Mouse (Mus musculus) hindbrain, embryonic 13.5 days (tissue): Measurements from ENCODE around the gene Cacna1c. TPM values are rescaled to one million over a fixed set of nuclear protein-coding genes. Genes with fewer than 3 reads are reported as not detected.

ENCODE experiments used
- ATAC-seq: fragments of 200-750 bp; cut with Nextera tagmentation; 2 replicates; pipeline ENCODE4 v1.8.0; 2017; ENCODE audit warnings: moderate TSS enrichment; ENCODE audit not compliant: low FRiP score
- H3K27ac ChIP-seq: fragments of 300-500 bp; sonication (generic); 2 replicates; pipeline ENCODE4 v1.5.1; 2015; ENCODE audit warnings: inconsistent platforms, mild to moderate bottlenecking, moderate library complexity
- H3K27me3 ChIP-seq: fragments of 300-500 bp; sonication (generic); 2 replicates; pipeline ENCODE4 v1.6.1; 2015; ENCODE audit warnings: mild to moderate bottlenecking, inconsistent platforms
- H3K36me3 ChIP-seq: fragments of 300-500 bp; sonication (generic); 2 replicates; pipeline ENCODE4 v1.6.1; 2015; ENCODE audit warnings: mild to moderate bottlenecking, inconsistent platforms
- H3K4me1 ChIP-seq: fragments of 300-500 bp; sonication (generic); replicated peaks from 2 replicates; pipeline ENCODE4 v1.6.1; 2015; ENCODE audit warnings: inconsistent platforms
- H3K4me2 ChIP-seq: fragments of 300-500 bp; sonication (generic); 2 replicates; pipeline ENCODE4 v1.6.1; 2015; ENCODE audit warnings: inconsistent platforms, mild to moderate bottlenecking, moderate library complexity
- H3K4me3 ChIP-seq: fragments of 300-500 bp; sonication (generic); 2 replicates; pipeline ENCODE4 v1.5.1; 2015; ENCODE audit warnings: mild to moderate bottlenecking, inconsistent platforms
- H3K9ac ChIP-seq: fragments of 300-500 bp; sonication (generic); 2 replicates; pipeline ENCODE4 v1.6.1; 2015; ENCODE audit warnings: mild to moderate bottlenecking, inconsistent platforms
- H3K9me3 ChIP-seq: fragments of 300-500 bp; sonication (generic); 2 replicates; pipeline ENCODE4 v1.6.1; 2016; ENCODE audit warnings: inconsistent platforms
- WGBS: fragments of 180-500 bp; shearing (Covaris S2); methylation state at CpG from one replicate; pipeline ENCODE4 v1.1.7; 2015; 5-methylcytosine and 5-hydroxymethylcytosine counted together
- polyA plus RNA-seq: library from polyadenylated mRNA; unstranded; fragments of >200 nt; fragmentation: Nextera tagmentation; extraction: Ambion mirVana; gene quantifications from 2 replicates; pipeline ENCODE4 v1.2.1, GENCODE M21; 2015

The Cacna1c gene
- polyA plus RNA-seq, 1 experiment from 2014 or later, result 6.9 TPM

- no peak overlapping the region for H3K4me3 ChIP-seq
Observed at GRCm38 (mm10) chr6:119037815-119038214, 158.4 kb downstream of the Cacna1c start.

GRCm38 (mm10) chr6:119037047-119037446 lies 159.2 kb downstream of the Cacna1c start:
- no peak overlapping the region for H3K27ac ChIP-seq
- 0 out of 2 replicates have a peak, but pooled peaks cover 4% of the 10 kb centered on the region for H3K36me3 ChIP-seq
- H3K4me2 ChIP-seq, result no peak overlapping the region
- H3K4me3 ChIP-seq, result no peak overlapping the region
- no peak overlapping the region for H3K9ac ChIP-seq
- H3K4me1 ChIP-seq, result peaks cover 32% of the 10 kb centered on the region
- WGBS, result 60% methylated on average over 2 of the region's 2 CpGs
- ATAC-seq, result no peak
- H3K27me3 ChIP-seq, result no peaks in the 10 kb centered on the region
- H3K9me3 ChIP-seq, result no peaks in the 10 kb centered on the region; the same call in 1 of the 2 replicates

More at GRCm38 (mm10) chr6:119037815-119038214, 158.4 kb downstream of the Cacna1c start:
- Histone ChIP-seq H3K27ac (no peak overlapping the region), H3K36me3 (0 out of 2 replicates have a peak, but pooled peaks cover 4% of the 10 kb centered on the region), H3K9ac (no peak overlapping the region), H3K4me1 (peaks cover 32% of the 10 kb centered on the region), H3K27me3 (no peaks in the 10 kb centered on the region), H3K4me2 (no peak overlapping the region), H3K9me3 (no peaks in the 10 kb centered on the region; the same call in 1 of the 2 replicates)
- ATAC-seq, result no peak
- 80% methylated on average over 6 of the region's 6 CpGs for WGBS

GRCm38 (mm10) chr6:119035361-119035760 lies 160.9 kb downstream of the Cacna1c start:
- Histone ChIP-seq H3K9me3 (no peaks in the 10 kb centered on the region; the same call in 1 of the 2 replicates), H3K4me2 (no peak overlapping the region), H3K27me3 (no peaks in the 10 kb centered on the region), H3K9ac (no peak overlapping the region), H3K4me3 (no peak overlapping the region), H3K4me1 (peaks cover 22% of the 10 kb centered on the region), H3K27ac (no peak overlapping the region), H3K36me3 (0 out of 2 replicates have a peak, but pooled peaks cover 4% of the 10 kb centered on the region)
- WGBS, result 88% methylated on average over 6 of the region's 6 CpGs
- no peak for ATAC-seq

GRCm38 (mm10) chr6:119034947-119035346 lies 161.3 kb downstream of the Cacna1c start:
- WGBS, result 92% methylated on average over 2 of the region's 2 CpGs
- Histone ChIP-seq H3K4me1 (peaks cover 21% of the 10 kb centered on the region), H3K36me3 (0 out of 2 replicates have a peak, but pooled peaks cover 4% of the 10 kb centered on the region), H3K9me3 (no peaks in the 10 kb centered on the region; the same call in 1 of the 2 replicates), H3K4me3 (no peak overlapping the region), H3K4me2 (no peak overlapping the region), H3K27ac (no peak overlapping the region), H3K9ac (no peak overlapping the region), H3K27me3 (no peaks in the 10 kb centered on the region)
- no peak for ATAC-seq

GRCm38 (mm10) chr6:119027880-119028279 lies 168.3 kb downstream of the Cacna1c start:
- peak; percentile 68; the same call in 1 of the 2 replicates for ATAC-seq
- no peaks in the 10 kb centered on the region for H3K9me3 ChIP-seq
- WGBS, result 53% methylated on average over 6 of the region's 6 CpGs
- peaks cover 15% of the 10 kb centered on the region for H3K4me1 ChIP-seq
- H3K4me3 ChIP-seq, result no peak overlapping the region
- H3K27ac ChIP-seq, result peak overlapping the region; percentile 76
- H3K27me3 ChIP-seq, result no peaks in the 10 kb centered on the region
- H3K9ac ChIP-seq, result no peak overlapping the region
- no peaks in the 10 kb centered on the region for H3K36me3 ChIP-seq
- no peak overlapping the region for H3K4me2 ChIP-seq

- Histone ChIP-seq H3K9ac (no peak overlapping the region), H3K4me3 (no peak overlapping the region), H3K9me3 (no peaks in the 10 kb centered on the region), H3K27ac (no peak overlapping the region), H3K4me2 (no peak overlapping the region), H3K4me1 (peaks cover 26% of the 10 kb centered on the region), H3K36me3 (no peaks in the 10 kb centered on the region), H3K27me3 (no peaks in the 10 kb centered on the region)
- 89% methylated on average over 2 of the region's 2 CpGs for WGBS
- no peak for ATAC-seq
Observed at GRCm38 (mm10) chr6:119022850-119023249, 173.4 kb downstream of the Cacna1c start.

- no peaks in the 10 kb centered on the region for H3K9me3 ChIP-seq
- no peak for ATAC-seq
- H3K4me1 ChIP-seq, result peaks cover 20% of the 10 kb centered on the region
- H3K4me2 ChIP-seq, result no peak overlapping the region
- H3K4me3 ChIP-seq, result no peak overlapping the region
- no peak overlapping the region for H3K9ac ChIP-seq
- H3K36me3 ChIP-seq, result no peaks in the 10 kb centered on the region
- no peaks in the 10 kb centered on the region for H3K27me3 ChIP-seq
- 80% methylated on average over 8 of the region's 8 CpGs for WGBS
- no peak overlapping the region for H3K27ac ChIP-seq
Observed at GRCm38 (mm10) chr6:119021226-119021625, 175.0 kb downstream of the Cacna1c start.

- Histone ChIP-seq H3K4me2 (no peak overlapping the region), H3K9ac (no peak overlapping the region), H3K9me3 (no peaks in the 10 kb centered on the region), H3K4me3 (no peak overlapping the region), H3K27me3 (no peaks in the 10 kb centered on the region), H3K27ac (no peak overlapping the region), H3K4me1 (peaks cover 23% of the 10 kb centered on the region), H3K36me3 (no peaks in the 10 kb centered on the region)
- ATAC-seq, result no peak
- WGBS, result 91% methylated on average over 6 of the region's 6 CpGs
Observed at GRCm38 (mm10) chr6:119018956-119019355, 177.3 kb downstream of the Cacna1c start.

- H3K9me3 ChIP-seq, result no peaks in the 10 kb centered on the region
- H3K4me1 ChIP-seq, result peaks cover 23% of the 10 kb centered on the region
- H3K27ac ChIP-seq, result no peak overlapping the region
- no peaks in the 10 kb centered on the region for H3K27me3 ChIP-seq
- no peak overlapping the region for H3K4me2 ChIP-seq
- ATAC-seq, result no peak
- no peak overlapping the region for H3K9ac ChIP-seq
- H3K4me3 ChIP-seq, result no peak overlapping the region
- no peaks in the 10 kb centered on the region for H3K36me3 ChIP-seq
- 95% methylated on average over 2 of the region's 2 CpGs for WGBS
Observed at GRCm38 (mm10) chr6:119018256-119018655, 178.0 kb downstream of the Cacna1c start.

GRCm38 (mm10) chr6:119017498-119017897 lies 178.7 kb downstream of the Cacna1c start:
- H3K4me1 ChIP-seq, result peaks cover 23% of the 10 kb centered on the region
- H3K36me3 ChIP-seq, result no peaks in the 10 kb centered on the region
- no peak for ATAC-seq
- no peak overlapping the region for H3K27ac ChIP-seq
- H3K4me2 ChIP-seq, result no peak overlapping the region
- 81% methylated on average over 10 of the region's 10 CpGs for WGBS
- no peak overlapping the region for H3K9ac ChIP-seq
- H3K4me3 ChIP-seq, result no peak overlapping the region
- H3K9me3 ChIP-seq, result no peaks in the 10 kb centered on the region
- H3K27me3 ChIP-seq, result no peaks in the 10 kb centered on the region

GRCm38 (mm10) chr6:119015346-119015745 lies 180.9 kb downstream of the Cacna1c start:
- Histone ChIP-seq H3K36me3 (no peaks in the 10 kb centered on the region), H3K4me2 (no peak overlapping the region), H3K27ac (no peak overlapping the region), H3K9ac (no peak overlapping the region), H3K27me3 (no peaks in the 10 kb centered on the region), H3K9me3 (no peaks in the 10 kb centered on the region), H3K4me3 (no peak overlapping the region), H3K4me1 (peaks cover 12% of the 10 kb centered on the region)
- 50% methylated on average over 2 of the region's 2 CpGs for WGBS
- no peak for ATAC-seq

GRCm38 (mm10) chr6:119013168-119014098 lies 182.8 kb downstream of the Cacna1c start:
- Histone ChIP-seq H3K9ac (no peak overlapping the region), H3K4me1 (peaks cover 12% of the 10 kb centered on the region), H3K4me3 (no peak overlapping the region), H3K27ac (no peak overlapping the region), H3K36me3 (no peaks in the 10 kb centered on the region), H3K27me3 (no peaks in the 10 kb centered on the region), H3K4me2 (no peak overlapping the region), H3K9me3 (no peaks in the 10 kb centered on the region)
- 89% methylated on average over 13 of the region's 13 CpGs for WGBS
- ATAC-seq, result no peak
